Mouse (Mus musculus) ovary, postnatal 10 days (tissue): ENCODE results near the gene Disp2.

Source experiments
- DNase-seq: peaks from one replicate; pipeline ENCODE4 v3.0.0; 2022; ENCODE audit warnings: low spot score

Gene Disp2

DNA sequence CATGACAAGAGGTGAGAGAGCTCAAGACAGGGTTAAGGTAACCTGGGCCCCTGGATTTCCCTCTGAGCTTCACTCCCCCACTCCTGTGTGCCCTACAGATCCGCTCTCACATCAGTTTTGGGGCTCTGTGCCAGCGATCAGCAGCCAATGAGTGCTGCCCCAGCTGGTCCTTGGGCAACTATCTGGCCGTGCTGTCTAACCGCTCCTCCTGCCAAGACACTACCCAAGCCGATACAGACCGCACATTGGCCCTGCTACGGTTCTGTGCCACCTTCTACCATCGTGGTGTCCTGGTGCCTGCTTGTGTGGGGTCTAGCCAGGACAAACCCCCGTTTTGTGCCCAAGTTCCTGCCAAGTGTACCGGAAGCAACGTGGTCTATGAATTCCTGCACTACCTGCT is 10.0 kb downstream of the Disp2 start:
- no peak for DNase-seq

DNA sequence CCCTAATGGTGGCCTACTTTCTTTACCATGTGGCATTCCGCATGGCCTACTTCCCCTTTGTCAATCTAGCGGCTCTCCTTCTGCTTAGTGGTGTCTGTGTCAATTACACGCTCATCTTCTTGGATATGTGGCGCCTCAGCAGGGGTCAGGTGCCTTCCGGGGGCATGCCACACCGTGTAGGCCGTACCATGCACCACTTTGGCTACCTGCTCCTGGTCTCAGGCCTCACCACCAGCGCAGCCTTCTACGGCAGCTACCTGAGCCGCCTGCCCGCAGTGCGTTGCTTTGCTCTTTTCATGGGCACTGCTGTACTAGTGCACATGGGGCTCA is 10.7 kb downstream of the Disp2 start:
- DNase-seq = no peak

DNA sequence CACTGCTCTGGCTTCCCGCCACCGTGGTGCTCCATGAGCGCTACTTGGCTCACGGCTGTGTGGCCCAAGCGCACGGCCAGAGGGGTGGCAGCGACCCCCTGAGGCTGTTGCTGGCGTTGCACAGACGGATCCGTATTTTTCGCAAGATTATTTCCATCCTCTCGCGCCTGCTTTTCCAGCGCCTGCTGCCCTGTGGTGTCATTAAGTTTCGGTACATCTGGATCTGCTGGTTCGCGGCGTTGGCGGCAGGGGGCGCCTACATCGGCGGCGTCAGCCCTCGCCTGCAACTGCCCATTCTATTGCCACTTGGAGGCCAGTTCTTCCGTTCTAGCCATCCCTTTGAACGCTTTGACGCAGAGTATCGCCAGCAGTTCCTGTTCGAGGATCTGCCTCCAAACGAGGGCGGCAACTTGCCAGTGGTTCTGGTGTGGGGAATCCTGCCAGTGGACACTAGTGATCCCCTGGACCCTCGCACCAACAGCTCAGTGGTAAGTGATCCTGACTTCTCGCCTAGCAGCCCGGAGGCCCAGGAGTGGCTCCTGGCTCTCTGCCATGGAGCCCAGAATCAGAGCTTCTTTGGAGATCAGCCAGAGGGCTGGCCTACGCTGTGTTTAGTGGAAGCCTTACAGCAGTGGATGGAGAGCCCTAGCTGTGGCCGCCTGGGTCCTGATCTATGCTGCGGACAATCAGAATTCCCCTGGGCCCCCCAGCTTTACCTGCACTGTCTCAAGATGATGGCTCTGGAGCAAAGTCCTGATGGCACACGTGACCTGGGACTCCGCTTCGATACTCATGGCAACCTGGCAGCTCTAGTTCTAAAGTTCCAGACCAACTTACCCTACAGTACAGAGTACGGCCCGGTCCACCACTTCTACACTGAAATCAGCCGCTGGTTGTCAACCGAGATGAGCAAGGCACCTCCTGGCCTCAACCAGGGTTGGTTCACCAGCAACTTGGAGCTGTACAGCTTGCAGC is 11.3 kb downstream of the Disp2 start:
- DNase-seq = no peak

DNA sequence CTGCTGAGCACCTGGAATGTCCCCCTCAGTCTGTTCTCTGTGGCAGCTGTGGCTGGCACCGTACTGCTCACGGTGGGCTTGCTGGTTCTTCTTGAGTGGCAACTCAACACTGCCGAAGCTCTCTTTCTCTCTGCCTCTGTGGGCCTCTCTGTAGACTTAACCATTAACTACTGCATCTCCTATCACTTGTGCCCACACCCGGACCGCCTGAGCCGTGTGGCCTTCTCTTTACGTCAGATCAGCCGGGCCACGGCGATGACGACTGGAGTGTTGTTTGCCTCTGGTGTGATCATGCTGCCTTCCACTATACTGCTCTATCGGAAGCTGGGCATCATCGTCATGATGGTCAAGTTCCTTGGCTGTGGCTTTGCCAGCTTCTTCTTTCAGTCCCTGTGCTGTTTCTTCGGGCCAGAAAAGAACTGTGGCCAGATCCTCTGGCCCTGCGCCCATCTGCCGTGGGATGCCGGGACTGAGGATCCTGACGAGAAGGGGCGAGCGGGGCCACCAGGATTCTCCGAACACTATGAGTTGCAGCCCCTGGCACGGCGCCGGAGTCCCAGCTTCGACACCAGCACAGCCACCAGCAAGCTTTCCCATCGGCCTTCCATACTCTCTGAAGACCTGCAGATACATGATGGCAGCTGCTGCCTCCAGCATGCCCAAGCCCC is 12.2 kb downstream of the Disp2 start:
- no peak for DNase-seq

DNA sequence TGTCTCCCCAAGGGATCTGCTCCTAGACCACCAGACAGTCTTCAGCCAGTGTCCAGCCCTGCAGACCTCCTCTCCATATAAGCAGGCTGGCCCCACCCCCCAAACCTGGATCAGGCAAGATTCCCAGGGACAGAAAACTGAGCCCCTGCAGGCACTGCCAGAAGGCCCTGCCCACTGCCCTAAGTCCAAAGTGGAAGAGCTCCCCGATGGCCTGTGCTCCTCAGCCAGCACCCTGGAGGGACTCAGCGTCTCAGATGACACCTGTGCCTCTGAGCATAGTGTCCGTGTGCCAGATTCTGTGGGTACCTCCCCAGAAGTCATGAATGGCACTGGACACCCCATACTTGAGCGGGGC is 12.7 kb downstream of the Disp2 start:
- no peak for DNase-seq

DNA sequence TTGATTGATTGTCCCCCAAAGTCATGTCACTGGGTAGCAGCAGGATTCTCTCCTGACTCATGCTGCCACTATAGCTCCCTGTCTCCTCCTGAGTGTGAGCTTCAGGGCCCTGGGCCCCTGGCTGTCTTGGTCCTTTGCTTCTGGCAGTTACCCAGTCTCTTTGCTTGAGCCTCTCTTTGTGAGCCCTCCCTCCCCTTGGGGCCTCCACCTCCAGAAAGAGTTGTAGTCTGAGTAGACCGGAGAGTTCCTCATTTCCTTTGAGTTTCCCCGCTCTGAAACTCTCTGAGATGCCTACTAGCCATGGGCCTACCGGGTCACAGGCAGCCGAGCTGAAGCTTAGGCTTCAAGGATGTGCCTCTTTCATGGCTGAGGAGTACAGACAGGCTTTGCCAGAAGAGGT is 14.1 kb downstream of the Disp2 start:
- no peak for DNase-seq

DNA sequence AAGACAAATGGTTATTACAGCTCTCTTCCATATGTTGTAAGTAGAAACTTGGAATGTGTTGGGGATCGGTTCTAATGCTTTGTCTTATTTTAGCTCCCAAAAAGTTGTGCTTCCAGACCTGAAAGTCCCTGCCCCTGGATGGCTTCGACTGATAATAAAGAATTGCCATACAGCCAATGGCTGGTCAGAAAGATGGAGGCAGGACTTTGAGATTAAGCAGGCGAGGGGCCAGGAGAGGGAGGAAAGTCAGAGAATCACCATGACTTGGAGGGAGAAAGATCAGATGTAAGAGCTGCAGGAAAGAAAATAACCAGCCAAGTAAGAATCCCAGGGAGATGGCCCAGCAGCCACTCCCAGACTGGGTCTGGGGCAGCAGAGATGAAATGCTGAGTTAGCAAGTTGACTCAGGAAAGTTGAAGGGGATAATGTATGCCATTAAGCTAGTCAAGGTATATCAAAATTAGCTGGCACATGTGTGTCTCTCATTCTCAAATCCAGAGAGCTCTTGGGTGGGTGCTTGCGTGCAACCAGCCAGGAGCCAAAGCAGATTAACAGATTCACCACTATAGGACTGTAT is 23.1 kb downstream of the Disp2 start:
- DNase-seq = no peak

DNA sequence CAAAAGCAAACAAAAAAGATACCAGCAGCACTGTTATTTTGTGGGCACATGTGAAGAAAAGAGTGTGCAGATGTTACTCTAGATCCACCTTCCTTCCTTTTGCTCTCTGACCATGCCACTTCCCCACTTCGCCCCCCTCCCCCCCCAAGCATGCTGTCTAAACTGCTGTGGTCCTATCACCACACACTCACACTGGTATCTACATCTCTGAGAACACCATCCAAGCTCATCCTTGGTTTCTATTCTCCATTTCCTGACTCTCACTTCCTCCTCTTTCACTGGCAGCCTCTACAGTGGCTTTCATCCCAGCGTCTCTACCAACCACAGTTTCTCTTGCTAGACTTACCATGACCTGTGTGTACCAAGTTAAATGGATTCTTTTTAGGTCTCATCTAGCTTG is 25.0 kb downstream of the Disp2 start:
- no peak for DNase-seq

DNA sequence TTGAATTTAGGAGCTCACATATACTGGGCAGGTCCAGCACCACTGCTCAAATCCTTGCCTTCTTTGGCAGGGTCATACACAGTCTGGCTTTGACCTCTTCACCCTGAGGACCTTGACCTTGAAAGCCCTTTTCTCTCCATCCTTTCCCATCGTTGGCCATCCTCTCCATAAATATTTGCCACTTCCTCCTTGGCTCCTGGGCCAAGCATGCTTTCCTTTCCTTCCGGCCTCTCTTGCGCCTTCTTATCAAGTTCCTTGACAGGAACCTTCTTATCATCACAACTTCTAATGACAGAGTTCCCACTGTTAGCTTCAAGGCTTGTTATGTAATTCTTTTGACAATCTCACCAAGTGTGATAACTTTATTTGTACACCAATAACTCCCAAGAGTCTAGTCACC is 25.6 kb downstream of the Disp2 start:
- no peak for DNase-seq

DNA sequence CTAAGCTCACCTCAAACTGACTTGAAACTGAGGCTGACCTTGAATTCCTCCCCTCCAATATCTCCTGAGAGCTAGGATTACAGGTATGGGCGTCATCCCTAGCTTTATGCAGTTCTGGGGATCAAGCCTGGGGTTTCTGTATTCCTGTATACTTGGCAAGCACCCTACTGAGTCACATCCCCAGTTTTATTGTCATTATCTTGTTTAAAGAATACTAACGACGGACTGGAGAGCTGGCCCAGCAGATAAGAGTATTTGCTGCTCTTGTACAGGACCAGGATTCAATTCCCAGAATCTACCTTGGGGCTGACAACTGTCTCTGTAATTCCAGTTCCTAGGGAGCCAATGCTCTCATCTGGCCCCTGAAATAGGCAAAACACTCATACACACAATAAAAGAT is 26.2 kb downstream of the Disp2 start:
- no peak for DNase-seq

DNA sequence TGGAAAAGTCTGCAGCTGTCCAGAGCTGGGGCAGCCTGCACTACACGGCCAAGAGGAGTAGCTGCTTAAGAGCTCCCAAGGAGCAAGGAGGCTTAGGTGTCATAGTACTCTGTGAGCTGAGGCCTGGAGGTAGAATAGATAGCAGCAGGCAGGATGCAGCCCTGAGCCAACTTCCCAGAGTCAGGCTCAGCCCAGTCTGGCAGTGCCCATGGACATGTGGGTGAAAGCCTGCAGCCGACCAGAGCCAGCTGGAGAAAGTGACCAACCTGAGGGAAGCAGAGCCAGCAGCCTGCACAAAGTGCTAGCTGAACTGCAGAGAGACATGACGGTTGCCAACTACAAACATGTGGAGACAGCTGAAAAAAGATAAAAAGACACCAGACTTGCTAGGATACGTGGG is 27.3 kb downstream of the Disp2 start:
- DNase-seq = no peak

DNA sequence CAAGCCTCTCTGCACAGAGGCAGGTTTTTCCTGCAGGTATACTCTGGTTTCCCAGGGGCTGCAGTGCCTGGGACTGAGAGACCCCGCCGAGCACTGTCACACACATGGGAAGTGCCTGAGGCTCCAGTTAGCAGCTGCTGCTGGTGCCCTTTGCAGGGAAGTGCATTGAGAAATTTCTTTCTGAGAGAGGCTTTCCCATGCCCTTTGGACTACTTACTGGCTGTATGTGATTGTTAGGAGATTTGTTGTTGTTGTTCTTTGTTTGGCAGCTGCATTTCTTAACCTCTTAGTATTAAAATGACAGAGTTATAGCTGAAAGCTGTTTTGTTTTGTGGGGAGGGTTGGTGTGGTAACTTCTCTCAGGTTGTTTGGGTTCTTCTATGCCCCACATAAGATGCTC is 31.3 kb downstream of the Disp2 start:
- DNase-seq = no peak

DNA sequence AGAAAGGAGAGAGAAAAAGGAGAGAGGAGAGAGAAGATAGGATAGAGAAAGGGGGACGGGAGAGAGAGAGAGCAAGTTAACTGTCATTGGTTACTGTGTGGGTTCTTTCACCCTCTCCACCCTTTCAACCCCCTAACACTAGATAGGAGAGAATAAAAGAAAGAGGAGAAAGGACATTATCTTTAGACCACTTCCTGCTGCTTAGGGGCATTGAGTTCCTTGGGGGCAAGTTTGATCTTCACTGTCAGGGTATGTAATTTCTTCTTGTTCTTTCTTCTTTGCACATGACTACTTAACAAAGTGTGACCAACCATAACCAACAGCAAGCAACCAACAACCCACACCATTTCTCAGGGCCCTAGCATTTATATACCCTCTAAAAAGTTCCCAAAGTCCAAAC is 33.2 kb downstream of the Disp2 start:
- DNase-seq = no peak

DNA sequence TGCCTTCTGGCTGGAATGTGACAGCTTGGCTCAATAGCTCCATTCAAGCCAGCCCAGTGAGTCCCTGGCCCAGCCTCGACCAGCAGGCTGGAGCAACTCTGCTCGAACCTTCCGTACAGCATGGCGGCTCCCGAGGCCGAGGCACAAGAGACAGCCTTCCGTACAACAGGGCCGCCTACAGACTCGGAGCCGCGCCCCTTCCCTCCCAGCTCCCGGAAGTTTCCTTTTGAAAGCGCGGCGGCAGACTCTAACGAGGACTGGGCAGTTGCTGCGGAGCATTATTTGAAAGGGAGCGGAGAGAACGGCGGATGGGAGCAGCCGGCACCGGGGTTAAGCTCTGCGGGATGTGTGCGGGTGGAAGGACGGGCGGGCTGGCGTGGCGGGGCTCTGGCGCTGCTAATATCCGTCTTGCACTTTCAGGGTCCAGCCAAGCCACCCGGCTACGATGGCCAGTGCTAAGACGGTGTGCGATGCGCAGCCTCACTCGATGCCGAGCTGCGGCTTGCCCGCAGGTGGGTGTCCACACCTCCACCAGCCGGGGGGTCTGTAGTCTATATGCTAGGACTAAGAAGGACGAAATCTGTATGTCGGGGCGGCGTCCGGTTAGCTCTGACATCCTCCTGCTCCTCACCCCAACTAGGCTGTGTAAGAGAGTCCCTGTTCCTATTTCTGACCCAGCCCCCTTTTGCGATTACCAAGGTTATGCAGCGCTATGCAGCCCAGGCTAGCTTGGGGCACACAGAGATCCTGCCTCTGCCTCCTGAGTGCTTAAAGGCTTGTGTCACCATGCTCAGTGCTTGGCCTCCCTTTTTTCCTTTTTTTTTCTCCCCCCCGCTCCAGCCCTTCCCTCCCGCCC is 34.7 kb downstream of the Disp2 start, which contains the start of gene Knstrn:
Gene Knstrn, plus strand, starts transcription at position 23 of the 856 bp plus-strand sequence.
- peak; percentile 52 for DNase-seq

DNA sequence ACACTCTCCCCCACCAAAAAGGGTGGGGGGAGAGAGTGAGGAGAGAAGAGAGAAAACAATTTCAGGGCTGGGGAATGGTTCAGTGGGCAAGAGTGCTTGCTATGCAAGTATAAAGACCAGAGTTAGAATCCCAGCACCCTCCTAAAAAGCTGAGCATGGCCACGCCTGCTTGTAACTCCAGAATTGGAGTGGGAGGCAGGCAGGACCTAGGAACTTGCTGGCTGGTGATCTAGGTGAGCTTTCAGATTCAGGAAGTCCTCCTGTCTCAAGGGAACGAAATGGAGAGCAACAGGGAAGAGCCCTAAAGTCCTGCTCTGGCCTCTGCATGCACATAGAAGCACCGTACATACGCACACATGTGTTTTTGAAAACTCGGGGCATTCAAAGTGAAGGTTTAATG is 43.3 kb downstream of the Disp2 start:
- DNase-seq = no peak

DNA sequence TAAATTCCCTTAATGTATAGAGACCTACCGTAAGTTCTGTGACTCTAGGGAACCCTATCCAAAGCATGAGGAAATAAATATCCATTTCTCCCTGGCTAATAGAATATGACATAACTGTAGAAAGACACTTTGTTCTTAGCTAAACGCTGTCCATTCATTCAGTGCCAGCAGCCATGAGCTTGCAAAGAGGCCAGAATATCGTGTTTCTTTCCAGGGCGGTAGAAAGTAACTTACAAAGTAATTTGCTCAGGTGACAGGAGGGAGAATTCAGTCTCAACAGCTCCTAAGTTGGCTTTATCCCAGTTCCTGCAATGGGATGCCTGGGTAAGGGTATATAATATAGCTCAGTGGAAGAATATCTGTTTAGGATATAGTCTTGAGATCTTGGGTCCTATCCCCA is 44.9 kb downstream of the Disp2 start:
- no peak for DNase-seq

DNA sequence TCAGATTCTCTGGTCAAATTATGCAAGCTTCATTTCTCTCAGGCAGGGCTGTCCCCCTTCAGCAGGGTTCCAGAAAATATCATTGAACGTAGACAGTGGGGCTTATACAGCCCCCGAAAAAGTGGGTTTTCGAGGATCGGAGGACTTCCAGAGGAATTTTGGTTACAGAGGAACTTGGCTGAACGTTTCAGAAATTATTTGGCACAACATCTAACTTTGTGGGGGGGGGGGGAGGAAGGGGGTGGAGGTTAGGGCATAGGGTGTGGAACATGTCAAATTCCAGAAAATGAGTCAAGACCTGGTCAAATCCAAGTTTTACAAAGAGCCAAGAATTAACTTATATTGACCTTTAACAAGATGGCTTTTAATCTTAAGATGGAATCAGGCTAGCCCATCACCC is 49.6 kb downstream of the Disp2 start:
- no peak for DNase-seq

DNA sequence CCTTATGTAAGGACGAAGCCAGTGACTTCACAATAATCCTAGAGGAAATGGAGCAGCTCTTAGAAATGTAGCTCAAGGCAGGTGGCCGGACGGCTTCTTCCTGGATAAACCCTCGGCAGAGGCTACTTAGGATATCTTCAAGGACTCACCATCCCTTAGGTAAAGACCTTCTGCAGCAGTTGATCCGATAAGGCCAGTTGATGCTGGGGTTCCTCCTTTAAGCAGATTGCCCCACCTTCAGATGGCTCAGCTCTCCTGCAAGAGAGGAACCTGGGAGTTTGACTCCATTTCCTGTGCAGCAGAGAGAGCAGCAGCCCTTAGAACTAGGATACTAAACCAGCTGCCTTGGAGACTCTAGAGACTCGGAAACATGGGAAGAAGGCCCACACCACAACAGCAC is 54.5 kb downstream of the Disp2 start:
- DNase-seq = no peak

DNA sequence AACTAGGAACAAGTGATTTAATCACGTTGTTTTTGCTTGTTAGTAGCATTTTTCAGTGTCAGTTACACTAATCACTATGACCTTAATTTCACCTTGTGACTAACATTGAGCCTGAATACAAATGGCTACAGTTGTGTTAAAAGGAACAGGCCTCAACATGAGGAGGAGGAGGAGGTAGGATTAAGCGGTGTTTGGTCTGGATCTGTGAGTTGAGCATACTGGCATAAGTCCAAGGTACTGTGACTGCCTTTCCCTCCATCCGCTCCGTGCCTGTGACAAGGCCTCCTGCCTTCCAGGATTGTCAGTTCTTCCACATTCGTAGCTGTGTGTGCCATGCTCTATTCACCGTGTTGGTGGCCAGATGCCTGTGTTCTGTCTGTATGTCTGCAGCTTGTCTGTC is 55.6 kb downstream of the Disp2 start:
- DNase-seq = no peak

DNA sequence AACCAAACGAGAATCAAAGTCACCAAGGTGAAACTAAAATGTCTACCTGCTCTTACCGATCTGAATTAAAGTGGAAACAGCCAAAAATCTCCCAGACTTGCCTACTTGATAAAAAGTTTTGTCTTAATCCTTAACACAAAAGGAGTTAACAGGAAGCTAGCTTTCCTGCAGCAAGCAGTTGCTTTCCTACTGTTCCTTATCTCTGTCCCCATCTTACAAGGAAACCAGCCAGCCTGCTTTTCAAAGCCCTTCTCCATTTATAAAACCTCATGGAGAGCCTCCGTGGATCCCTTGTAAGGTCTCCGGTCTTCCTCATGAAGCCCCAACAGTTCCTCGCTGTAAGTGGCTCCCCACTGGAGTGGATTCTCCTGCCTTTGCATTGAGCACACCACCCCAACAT is 58.8 kb downstream of the Disp2 start:
- no peak for DNase-seq

DNA sequence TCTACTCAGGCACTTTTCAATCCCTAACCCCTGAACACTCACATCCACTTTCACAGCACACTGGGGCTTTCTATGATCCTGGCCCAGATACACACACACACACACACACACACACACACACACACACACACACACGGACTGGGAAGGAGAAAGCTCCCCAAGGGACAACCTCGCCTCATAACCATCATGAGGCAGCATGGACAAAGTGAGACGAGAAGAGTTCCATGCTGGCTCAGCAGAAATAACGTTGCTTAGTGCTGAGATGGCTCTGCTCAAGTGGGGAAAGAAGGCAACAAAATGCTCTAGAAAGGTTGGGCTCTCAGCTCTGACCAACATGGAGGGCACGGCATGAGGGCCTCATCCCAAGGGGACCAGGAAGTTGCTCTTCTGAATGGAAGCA is 61.7 kb downstream of the Disp2 start:
- no peak for DNase-seq

DNA sequence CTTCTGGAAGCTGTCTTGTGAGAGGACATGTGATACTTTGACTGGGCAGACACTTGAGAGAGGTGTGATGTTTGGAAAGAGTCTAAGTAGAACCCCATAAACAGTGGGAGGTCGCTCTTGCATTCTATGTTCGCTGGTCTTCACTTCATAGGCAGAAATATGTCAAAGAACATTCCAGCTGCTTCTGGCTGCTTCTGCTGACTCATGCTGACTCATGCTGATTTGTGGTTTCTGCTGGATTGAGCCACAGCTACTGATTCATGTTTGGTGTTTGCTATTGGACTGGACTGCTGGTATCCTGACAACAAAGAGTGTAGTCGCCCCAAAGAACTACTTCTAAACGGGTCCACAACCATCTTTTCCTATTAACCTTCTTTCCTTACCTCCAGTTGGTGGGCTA is 62.3 kb downstream of the Disp2 start:
- no peak for DNase-seq
